Mouse (Mus musculus) MEL (cell line): Measurements from ENCODE around the gene 9230102O04Rik.

Source experiments
- CTCF ChIP-seq, 3 experiments: IDR thresholded peaks in 2 of 3; conservative IDR thresholded peaks in 1 of 3; 2 replicates each; pipeline ENCODE4 v1.5.1; 2011 to 2012; ENCODE audit warnings: low read length in 3 of 3, low read depth in 2 of 3, mild to moderate bottlenecking in 2 of 3, improper control_type of control experiment in 1 of 3, inconsistent platforms in 1 of 3, mixed read lengths in 1 of 3, moderate library complexity in 1 of 3; ENCODE audit not compliant: control insufficient read depth in 1 of 3, insufficient read depth in 1 of 3, poor library complexity in 1 of 3, severe bottlenecking in 1 of 3
- RCOR1 ChIP-seq: IDR thresholded peaks from 2 replicates; pipeline ENCODE4 v1.6.1; 2012; ENCODE audit warnings: low read depth, mild to moderate bottlenecking, inconsistent platforms, low read length, improper control_type of control experiment

DNA sequence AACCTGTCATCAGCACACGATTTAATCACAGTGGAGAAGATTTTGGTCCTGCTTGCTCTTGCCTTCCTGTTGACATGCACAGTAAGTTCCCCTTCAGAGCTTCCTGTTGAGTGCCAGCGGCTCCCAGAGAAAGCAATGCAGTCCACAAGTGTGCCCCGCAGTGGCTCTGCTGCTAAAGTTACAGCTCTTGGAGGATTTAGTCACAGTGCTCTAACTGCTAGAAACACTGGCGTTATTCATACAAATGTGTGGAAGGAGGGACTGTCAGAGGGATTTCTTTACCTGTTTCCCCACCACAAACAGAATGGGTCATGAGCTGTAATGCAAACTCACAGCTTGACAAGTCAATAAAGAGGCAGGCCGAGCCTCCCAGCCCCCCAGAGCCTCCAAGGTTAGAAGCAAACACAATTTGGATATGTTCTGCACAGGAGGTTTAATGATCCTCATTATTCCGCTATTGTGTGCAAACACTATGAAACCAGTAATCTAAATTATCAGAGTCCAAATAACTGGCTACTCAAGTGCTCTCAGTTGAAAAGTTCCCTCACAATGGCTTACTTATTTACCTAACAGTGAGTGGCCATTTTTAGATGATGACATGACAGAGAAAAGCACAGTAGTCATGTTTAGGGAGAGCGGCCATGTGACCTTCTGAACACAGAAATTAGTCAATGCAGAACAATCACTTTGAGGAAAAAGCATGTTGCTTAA, 37.0 kb upstream of the 9230102O04Rik start:
- no peak for TF ChIP-seq RCOR1
- TF ChIP-seq CTCF (IDR thresholded peaks at IDR 0.05 in 2 of 3, conservative IDR thresholded peaks at IDR 0.05 in 1 of 3; ENCODE audit: control insufficient read depth in 1 of 3, insufficient read depth in 1 of 3, low read depth in 2 of 3, low read length in 3 of 3, poor library complexity in 1 of 3, severe bottlenecking in 1 of 3) = no peak
